Mouse (Mus musculus) forebrain, embryonic 11.5 days (tissue): ENCODE measurements around the gene Gpr132. TPM values are rescaled to one million over a fixed set of nuclear protein-coding genes. Genes with fewer than 3 reads are reported as not detected.

Experiments used
- ATAC-seq: fragments of 200-750 bp; cut with Nextera tagmentation; replicated peaks from 2 replicates; pipeline ENCODE4 v1.8.0; 2017; ENCODE audit warnings: moderate TSS enrichment; ENCODE audit not compliant: low FRiP score
- DNase-seq: peaks from one replicate; pipeline ENCODE4 v3.0.0-alpha.2; 2017; ENCODE audit warnings: low spot score
- H3K27ac ChIP-seq: fragments of 300-500 bp; sonication (generic); 2 replicates; pipeline ENCODE4 v1.5.1; 2014; ENCODE audit warnings: low read depth, low read length
- H3K27me3 ChIP-seq: fragments of 300-500 bp; sonication (generic); 2 replicates; pipeline ENCODE4 v1.6.1; 2014; ENCODE audit warnings: mild to moderate bottlenecking, low read length, mixed read lengths; ENCODE audit not compliant: control insufficient read depth, insufficient read depth
- H3K36me3 ChIP-seq: fragments of 300-500 bp; sonication (generic); 2 replicates; pipeline ENCODE4 v1.6.1; 2014; ENCODE audit warnings: mild to moderate bottlenecking, low read length, moderate library complexity, mixed read lengths; ENCODE audit not compliant: control insufficient read depth, insufficient read depth
- H3K4me1 ChIP-seq: fragments of 300-500 bp; sonication (generic); replicated peaks from 2 replicates; pipeline ENCODE4 v1.6.1; 2014; ENCODE audit warnings: low read length, mixed read lengths; ENCODE audit not compliant: control insufficient read depth, insufficient read depth
- H3K4me2 ChIP-seq: fragments of 300-500 bp; sonication (generic); 2 replicates; pipeline ENCODE4 v1.6.1; 2014; ENCODE audit warnings: low read depth, mild to moderate bottlenecking, low read length, moderate library complexity, mixed read lengths; ENCODE audit not compliant: severe bottlenecking
- H3K4me3 ChIP-seq: fragments of 300-500 bp; sonication (generic); 2 replicates; pipeline ENCODE4 v1.5.1; 2014; ENCODE audit warnings: low read depth, low read length
- H3K9ac ChIP-seq: fragments of 300-500 bp; sonication (generic); 2 replicates; pipeline ENCODE4 v1.6.1; 2014; ENCODE audit warnings: low read length
- H3K9me3 ChIP-seq: fragments of 300-500 bp; sonication (generic); 2 replicates; pipeline ENCODE4 v1.6.1; 2016; ENCODE audit warnings: low read length, mixed read lengths; ENCODE audit not compliant: control insufficient read depth
- WGBS: fragments of 180-500 bp; shearing (Covaris S2); extraction: QIAGEN DNeasy Blood & Tissue Kit; methylation state at CpG from one replicate; pipeline ENCODE4 v1.1.7; 2014; 5-methylcytosine and 5-hydroxymethylcytosine counted together
- polyA plus RNA-seq: library from polyadenylated mRNA; unstranded; fragments of >200 nt; fragmentation: Nextera tagmentation; extraction: Ambion mirVana; gene quantifications from 2 replicates; pipeline ENCODE4 v1.2.1, GENCODE M21; 2014

The Gpr132 gene
- polyA plus RNA-seq, 1 experiment from 2014 or later, result not detected

DNA sequence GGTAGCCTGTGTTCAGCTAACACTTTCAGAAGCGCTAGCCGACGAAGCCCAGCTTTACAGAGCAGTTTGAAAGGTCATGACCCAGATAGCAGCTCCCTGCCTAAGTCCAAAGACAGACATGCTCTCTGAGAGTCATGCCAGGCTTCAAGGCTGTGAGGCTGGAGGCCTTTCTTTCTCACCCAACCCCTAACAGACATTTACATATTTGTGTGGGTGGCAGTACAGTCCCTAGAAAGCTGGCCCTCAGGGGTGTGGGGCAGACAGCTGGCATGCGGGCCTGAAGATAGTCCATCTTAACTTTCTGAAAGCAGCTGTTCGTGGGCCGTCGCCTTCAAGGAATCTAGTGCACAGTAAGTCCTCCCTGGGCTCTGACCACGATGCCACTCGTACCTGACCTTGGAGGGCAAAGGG lies 6.1 kb downstream of the Gpr132 start:
- ATAC-seq (no peak), DNase-seq (no peak)
- H3K4me2 ChIP-seq, result no peak overlapping the region
- no peaks in the 10 kb centered on the region for H3K27me3 ChIP-seq
- no peaks in the 10 kb centered on the region for H3K36me3 ChIP-seq
- no peaks in the 10 kb centered on the region for H3K4me1 ChIP-seq
- H3K4me3 ChIP-seq, result no peak overlapping the region
- no peaks in the 10 kb centered on the region for H3K9me3 ChIP-seq
- 68% methylated on average over 9 of the region's 9 CpGs for whole genome bisulfite sequencing
- H3K9ac ChIP-seq, result no peak overlapping the region
- no peak overlapping the region for H3K27ac ChIP-seq

DNA sequence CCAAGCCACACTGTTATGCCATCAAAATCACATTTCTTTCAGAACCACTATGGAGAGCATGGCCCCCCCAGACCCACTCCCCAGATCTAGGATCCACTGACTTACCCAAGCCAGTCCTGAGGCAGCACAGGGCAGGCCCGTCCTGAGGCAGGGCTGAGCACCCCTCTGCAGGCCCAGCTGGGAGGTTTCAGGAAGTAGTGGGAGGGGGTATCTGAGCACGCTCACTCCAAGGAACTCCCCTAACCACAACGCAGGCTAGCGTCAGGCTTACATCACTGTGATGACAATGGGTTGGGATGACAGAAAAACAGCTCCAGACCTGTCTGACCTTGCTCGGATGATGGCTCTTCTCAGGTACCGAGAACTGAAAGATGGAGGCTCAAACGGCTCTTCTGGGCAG lies 7.3 kb downstream of the Gpr132 start:
- no peak overlapping the region for H3K9ac ChIP-seq
- 83% methylated on average over 7 of the region's 7 CpGs for WGBS
- H3K4me1 ChIP-seq, result no peaks in the 10 kb centered on the region
- no peaks in the 10 kb centered on the region for H3K36me3 ChIP-seq
- ATAC-seq, result no peak
- no peak for DNase-seq
- H3K4me2 ChIP-seq, result no peak overlapping the region
- no peak overlapping the region for H3K27ac ChIP-seq
- H3K27me3 ChIP-seq, result no peaks in the 10 kb centered on the region
- no peaks in the 10 kb centered on the region for H3K9me3 ChIP-seq
- H3K4me3 ChIP-seq, result no peak overlapping the region

DNA sequence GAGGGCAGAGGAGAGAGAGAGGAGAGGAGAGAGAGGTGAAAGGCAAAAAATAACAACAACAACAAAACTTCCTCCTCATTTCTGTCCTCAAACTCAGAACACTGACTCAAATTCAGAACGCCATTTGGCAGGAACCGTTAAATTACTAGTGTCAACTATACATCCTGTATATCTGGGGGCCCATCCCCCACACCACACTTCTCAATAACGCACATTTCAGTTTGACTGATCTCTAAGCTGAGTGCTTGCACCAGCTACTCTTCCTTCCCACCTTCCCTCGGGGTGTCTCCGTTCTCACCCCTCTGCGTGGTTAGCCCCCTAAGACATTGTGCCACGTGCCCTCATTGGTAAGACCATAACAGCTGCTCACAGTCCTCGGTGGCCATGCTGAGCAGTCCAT lies 8.1 kb downstream of the Gpr132 start:
- Histone ChIP-seq H3K9ac (no peak overlapping the region), H3K36me3 (no peaks in the 10 kb centered on the region), H3K9me3 (no peaks in the 10 kb centered on the region), H3K4me1 (no peaks in the 10 kb centered on the region), H3K4me2 (no peak overlapping the region), H3K4me3 (no peak overlapping the region), H3K27ac (no peak overlapping the region), H3K27me3 (no peaks in the 10 kb centered on the region)
- 86% methylated on average over 8 of the region's 8 CpGs for WGBS
- no peak for ATAC-seq
- peak; percentile 42 for DNase-seq

GRCm38 (mm10) chr12:112858581-112859336 lies 9.3 kb downstream of the Gpr132 start:
- Histone ChIP-seq H3K4me1 (no peaks in the 10 kb centered on the region), H3K9me3 (no peaks in the 10 kb centered on the region), H3K4me3 (no peak overlapping the region), H3K27me3 (no peaks in the 10 kb centered on the region), H3K27ac (no peak overlapping the region), H3K4me2 (no peak overlapping the region), H3K9ac (no peak overlapping the region), H3K36me3 (no peaks in the 10 kb centered on the region)
- ATAC-seq (no peak), DNase-seq (peak; percentile 41)
- WGBS, result 92% methylated on average over 9 of the region's 9 CpGs

- Histone ChIP-seq H3K9ac (no peak overlapping the region), H3K36me3 (no peaks in the 10 kb centered on the region), H3K4me1 (no peaks in the 10 kb centered on the region), H3K27me3 (no peaks in the 10 kb centered on the region), H3K4me2 (no peak overlapping the region), H3K27ac (no peak overlapping the region), H3K4me3 (no peak overlapping the region), H3K9me3 (no peaks in the 10 kb centered on the region)
- WGBS, result 72% methylated on average over 9 of the region's 9 CpGs
- DNase-seq (peak; percentile 39), ATAC-seq (no peak)
These were observed 10.8 kb downstream of the Gpr132 start for GRCm38 (mm10) chr12:112857021-112857925.

- DNase-seq (no peak), ATAC-seq (no peak)
- WGBS, result 89% methylated on average over 3 of the region's 3 CpGs
- no peaks in the 10 kb centered on the region for H3K9me3 ChIP-seq
- H3K36me3 ChIP-seq, result no peaks in the 10 kb centered on the region
- H3K27me3 ChIP-seq, result no peaks in the 10 kb centered on the region
- no peak overlapping the region for H3K4me2 ChIP-seq
- no peak overlapping the region for H3K27ac ChIP-seq
- no peak overlapping the region for H3K4me3 ChIP-seq
- H3K9ac ChIP-seq, result no peak overlapping the region
- no peaks in the 10 kb centered on the region for H3K4me1 ChIP-seq
These were observed 11.7 kb downstream of the Gpr132 start for GRCm38 (mm10) chr12:112856338-112856737.

GRCm38 (mm10) chr12:112854610-112855333 lies 13.3 kb downstream of the Gpr132 start:
- no peaks in the 10 kb centered on the region for H3K4me1 ChIP-seq
- WGBS, result 83% methylated on average over 7 of the region's 7 CpGs
- no peaks in the 10 kb centered on the region for H3K27me3 ChIP-seq
- no peak overlapping the region for H3K27ac ChIP-seq
- no peak overlapping the region for H3K4me3 ChIP-seq
- DNase-seq (no peak), ATAC-seq (no peak)
- no peak overlapping the region for H3K4me2 ChIP-seq
- H3K9me3 ChIP-seq, result no peaks in the 10 kb centered on the region
- no peaks in the 10 kb centered on the region for H3K36me3 ChIP-seq
- H3K9ac ChIP-seq, result no peak overlapping the region

GRCm38 (mm10) chr12:112853050-112853729 lies 14.8 kb downstream of the Gpr132 start:
- Histone ChIP-seq H3K4me3 (no peak overlapping the region), H3K4me1 (no peaks in the 10 kb centered on the region), H3K36me3 (no peaks in the 10 kb centered on the region), H3K27me3 (no peaks in the 10 kb centered on the region), H3K9ac (no peak overlapping the region), H3K9me3 (no peaks in the 10 kb centered on the region), H3K4me2 (no peak overlapping the region), H3K27ac (no peak overlapping the region)
- DNase-seq (peak; percentile 16), ATAC-seq (no peak)
- 87% methylated on average over 11 of the region's 11 CpGs for WGBS
